ENCODE assay signal across 11 mouse cellular contexts in genomic region chr13:60746271-60746670, GRCm38 (mm10). TPM values are rescaled to one million over a fixed set of nuclear protein-coding genes. Genes with fewer than 3 reads are reported as not detected.
DNase-seq lines count a peak whose midpoint lies in the region; ATAC-seq lines count a peak whose summit lies in the region.
"Had no signal": no experiment of that assay in that cellular context is flagged by ENCODE, and none has a peak within 500 bp of the region (broad histone marks: within the 10 kb centered on the region; RNA-seq: fewer than 3 reads in every experiment).

No protein-coding gene starts in this region.

- 24% methylated on average over 1 of the region's 1 CpGs for WGBS in forebrain, embryonic 14.5 days
- 33% methylated on average over 1 of the region's 1 CpGs for WGBS in forebrain, embryonic 16.5 days
- 59% methylated on average over 1 of the region's 1 CpGs for WGBS in neural tube, embryonic 15.5 days
- 41% methylated on average over 1 of the region's 1 CpGs for WGBS in embryonic facial prominence, embryonic 14.5 days

- H3K9ac ChIP-seq in forebrain, embryonic 14.5 days (ENCODE audit: low read length) = no peak overlapping the region
- no peak overlapping the region for H3K9ac ChIP-seq in forebrain, embryonic 16.5 days (replicated peaks; ENCODE audit: low read depth, low read length)
- H3K9ac ChIP-seq in neural tube, embryonic 15.5 days (replicated peaks) = no peak overlapping the region
- H3K9ac ChIP-seq in embryonic facial prominence, embryonic 14.5 days (ENCODE audit: low read depth, low read length) = no peak overlapping the region
- H3K9ac ChIP-seq: limb, embryonic 13.5 days had no signal

- H3K4me2 ChIP-seq in forebrain, embryonic 14.5 days (ENCODE audit: low read length) = no peak overlapping the region
- no peak overlapping the region for H3K4me2 ChIP-seq in forebrain, embryonic 16.5 days (ENCODE audit: low read length)
- no peak overlapping the region for H3K4me2 ChIP-seq in neural tube, embryonic 15.5 days
- H3K4me2 ChIP-seq in embryonic facial prominence, embryonic 14.5 days (ENCODE audit: low read depth, low read length) = no peak overlapping the region
- H3K4me2 ChIP-seq: limb, embryonic 13.5 days had no signal

- no peaks in the 10 kb centered on the region for H3K27me3 ChIP-seq in forebrain, embryonic 14.5 days (replicated peaks; ENCODE audit: control insufficient read depth, insufficient read depth, low read length)
- H3K27me3 ChIP-seq in forebrain, embryonic 16.5 days (replicated peaks; ENCODE audit: control insufficient read depth, insufficient read depth, low read length) = no peaks in the 10 kb centered on the region
- no peaks in the 10 kb centered on the region for H3K27me3 ChIP-seq in neural tube, embryonic 15.5 days (replicated peaks)
- no peaks in the 10 kb centered on the region for H3K27me3 ChIP-seq in embryonic facial prominence, embryonic 14.5 days (replicated peaks; ENCODE audit: control insufficient read depth, insufficient read depth, low read length)
- H3K27me3 ChIP-seq: limb, embryonic 13.5 days had no signal

- H3K36me3 ChIP-seq in forebrain, embryonic 14.5 days (ENCODE audit: control insufficient read depth, insufficient read depth, low read length) = peaks cover 64% of the 10 kb centered on the region
- peaks cover 28% of the 10 kb centered on the region for H3K36me3 ChIP-seq in forebrain, embryonic 16.5 days (ENCODE audit: control insufficient read depth, insufficient read depth)
- H3K36me3 ChIP-seq in neural tube, embryonic 15.5 days = peaks cover 51% of the 10 kb centered on the region
- peaks cover 19% of the 10 kb centered on the region for H3K36me3 ChIP-seq in embryonic facial prominence, embryonic 14.5 days (ENCODE audit: control insufficient read depth, insufficient read depth, low read length)

- no peak overlapping the region for H3K4me3 ChIP-seq in forebrain, embryonic 14.5 days (ENCODE audit: low read depth, low read length)
- no peak overlapping the region for H3K4me3 ChIP-seq in forebrain, embryonic 16.5 days (replicated peaks; ENCODE audit: low read length)
- H3K4me3 ChIP-seq in neural tube, embryonic 15.5 days (replicated peaks) = no peak overlapping the region
- H3K4me3 ChIP-seq in embryonic facial prominence, embryonic 14.5 days (ENCODE audit: low read depth, low read length) = no peak overlapping the region
- H3K4me3 ChIP-seq: erythroblast, embryonic 14.5 days; limb, embryonic 13.5 days had no signal

- no peaks in the 10 kb centered on the region for H3K9me3 ChIP-seq in forebrain, embryonic 14.5 days (replicated peaks; ENCODE audit: control insufficient read depth, low read length)
- no peaks in the 10 kb centered on the region for H3K9me3 ChIP-seq in forebrain, embryonic 16.5 days (ENCODE audit: control insufficient read depth, low read length)
- no peaks in the 10 kb centered on the region for H3K9me3 ChIP-seq in neural tube, embryonic 15.5 days (replicated peaks)
- no peaks in the 10 kb centered on the region for H3K9me3 ChIP-seq in embryonic facial prominence, embryonic 14.5 days (ENCODE audit: control insufficient read depth, low read length)
- H3K9me3 ChIP-seq: limb, embryonic 13.5 days had no signal

- peak; percentile 65 for DNase-seq in forebrain, embryonic 14.5 days (ENCODE audit: low spot score)
- peak; percentile 41 for DNase-seq in neural tube, embryonic 10.5 days (ENCODE audit: extremely low spot score, low spot score)
- peak; percentile 35 for DNase-seq in embryonic facial prominence, embryonic 14.5 days (ENCODE audit: low spot score)
- DNase-seq in thymus, postnatal 14 days = peak; percentile 47
- no peak for DNase-seq in adrenal gland, adult 2 months
- no peak for DNase-seq in heart, postnatal 4 days
- DNase-seq: right cerebral cortex, postnatal 25 days had no signal

- no peak for ATAC-seq in forebrain, embryonic 14.5 days
- no peak for ATAC-seq in forebrain, embryonic 16.5 days
- ATAC-seq in neural tube, embryonic 15.5 days (ENCODE audit: low FRiP score) = no peak
- no peak for ATAC-seq in embryonic facial prominence, embryonic 14.5 days (ENCODE audit: low read depth)

- H3K4me1 ChIP-seq in forebrain, embryonic 14.5 days (ENCODE audit: control insufficient read depth, insufficient read depth, low read length) = peaks cover 5% of the 10 kb centered on the region
- H3K4me1 ChIP-seq in forebrain, embryonic 16.5 days (replicated peaks; ENCODE audit: control insufficient read depth, insufficient read depth, low read length) = peaks cover 13% of the 10 kb centered on the region
- H3K4me1 ChIP-seq in neural tube, embryonic 15.5 days = peaks cover 10% of the 10 kb centered on the region
- no peaks in the 10 kb centered on the region for H3K4me1 ChIP-seq in embryonic facial prominence, embryonic 14.5 days (ENCODE audit: control insufficient read depth, insufficient read depth, low read length)
- H3K4me1 ChIP-seq: limb, embryonic 13.5 days had no signal

- H3K27ac ChIP-seq in forebrain, embryonic 14.5 days (ENCODE audit: low read depth, low read length) = no peak overlapping the region
- H3K27ac ChIP-seq in forebrain, embryonic 16.5 days (ENCODE audit: low read length) = no peak overlapping the region
- H3K27ac ChIP-seq in neural tube, embryonic 15.5 days (replicated peaks) = no peak overlapping the region
- H3K27ac ChIP-seq in embryonic facial prominence, embryonic 14.5 days (replicated peaks; ENCODE audit: low read depth, low read length) = no peak overlapping the region
- H3K27ac ChIP-seq: limb, embryonic 13.5 days had no signal

RNA-seq across cellular contexts. Expression of gene BC051665, which starts 39.9 kb away (rescaled TPM):
- polyA plus RNA-seq in forebrain, embryonic 14.5 days (2014; fragmentation: Nextera tagmentation; extraction: Ambion mirVana) = not detected in 2 replicates
- polyA plus RNA-seq in forebrain, embryonic 16.5 days (2015; fragmentation: Nextera tagmentation; extraction: Ambion mirVana) = not detected in 2 replicates
- polyA plus RNA-seq in neural tube, embryonic 15.5 days (2015; fragmentation: Nextera tagmentation; extraction: Ambion mirVana) = not detected in 2 replicates
- not detected in 2 replicates for polyA plus RNA-seq in embryonic facial prominence, embryonic 14.5 days (2014; fragmentation: Nextera tagmentation; extraction: Ambion mirVana)
- total RNA-seq in adrenal gland, adult 2 months (2021) = not detected
- polyA plus RNA-seq in adrenal gland, adult 2 months (2012; rRNA removed) = not detected in 2 replicates
- not detected for total RNA-seq in heart, postnatal 4 days (2021)
- polyA plus RNA-seq: erythroblast, embryonic 14.5 days; limb, embryonic 13.5 days had no signal

RNA-seq across cellular contexts. Expression of gene Ctsll3, which starts 56.4 kb away (rescaled TPM):
- not detected in 2 replicates for polyA plus RNA-seq in forebrain, embryonic 14.5 days (2014; fragmentation: Nextera tagmentation; extraction: Ambion mirVana)
- not detected in 2 replicates for polyA plus RNA-seq in forebrain, embryonic 16.5 days (2015; fragmentation: Nextera tagmentation; extraction: Ambion mirVana)
- not detected in 2 replicates for polyA plus RNA-seq in neural tube, embryonic 15.5 days (2015; fragmentation: Nextera tagmentation; extraction: Ambion mirVana)
- 0.58 TPM in 1 of 2 replicates, not detected in the other for polyA plus RNA-seq in embryonic facial prominence, embryonic 14.5 days (2014; fragmentation: Nextera tagmentation; extraction: Ambion mirVana)
- not detected for total RNA-seq in adrenal gland, adult 2 months (2021)
- polyA plus RNA-seq in adrenal gland, adult 2 months (2012; rRNA removed) = not detected in 2 replicates
- total RNA-seq in heart, postnatal 4 days (2021) = not detected
- polyA plus RNA-seq: erythroblast, embryonic 14.5 days; limb, embryonic 13.5 days had no signal

Comparison
In these comparisons a context has a peak if more than half of its experiments do, and no peak if none do; other contexts are left out.
1. DNase-seq: peak in forebrain, embryonic 14.5 days (single experiment), neural tube, embryonic 10.5 days (single experiment), embryonic facial prominence, embryonic 14.5 days (single experiment) and thymus, postnatal 14 days (single experiment); none in adrenal gland, adult 2 months (single experiment) and heart, postnatal 4 days (single experiment).